Mouse (Mus musculus) right cerebral cortex, postnatal 25 days (tissue): Measurements from ENCODE around the gene Tas2r102.

ENCODE experiments used
- DNase-seq: peaks from one replicate; pipeline ENCODE4 v3.0.0; 2022

Gene Tas2r102

GRCm38 (mm10) chr6:132761831-132762230 is at the start of gene Tas2r102:
Gene Tas2r102 (plus strand): TSS chr6:132762131.
- DNase-seq = no peak

- DNase-seq = no peak
Measured at GRCm38 (mm10) chr6:132737935-132738334, 24.0 kb upstream of the Tas2r102 start, which contains the start of gene Tas2r115. Gene Tas2r115 (minus strand): TSS chr6:132738035.

- DNase-seq = no peak
Measured at GRCm38 (mm10) chr6:132750206-132750605, 11.7 kb upstream of the Tas2r102 start.

GRCm38 (mm10) chr6:132754430-132754829 is 7.5 kb upstream of the Tas2r102 start, which contains the start of gene Tas2r124:
Gene Tas2r124 (plus strand): TSS chr6:132754730.
- no peak for DNase-seq

GRCm38 (mm10) chr6:132778062-132778461 is 16.1 kb downstream of the Tas2r102 start, which contains the start of gene Tas2r136:
Gene Tas2r136 (minus strand): TSS chr6:132778162.
- DNase-seq = no peak

GRCm38 (mm10) chr6:132795393-132795792 is 33.5 kb downstream of the Tas2r102 start:
- DNase-seq = no peak

- no peak for DNase-seq
Measured at GRCm38 (mm10) chr6:132802518-132802917, 40.6 kb downstream of the Tas2r102 start, which contains the start of gene Tas2r117. Gene Tas2r117 (plus strand): TSS chr6:132802818.
